Mouse (Mus musculus): Measurements from ENCODE around the gene Snn. TPM values are rescaled to one million over a fixed set of nuclear protein-coding genes. Genes with fewer than 3 reads are reported as not detected.
"Not testable (repeated sequence)": the region's sequence is repeated elsewhere in the genome, so short reads cannot be mapped to it uniquely, and the experiment has no call there.

The Snn gene
- 145 TPM in 2 replicates for polyA plus RNA-seq (2015; fragmentation: Nextera tagmentation; extraction: Ambion mirVana)

- Histone ChIP-seq H3K27me3 (no peaks in the 10 kb centered on the region), H3K4me3 (no peak within 1 kb of the TSS), H3K4me1 (replicated peaks) (peaks cover 32% of the 10 kb centered on the region), H3K9ac (no peak within 1 kb of the TSS), H3K36me3 (no peaks in the 10 kb centered on the region), H3K9me3 (no peaks in the 10 kb centered on the region), H3K27ac (no peak within 1 kb of the TSS), H3K4me2 (no peak within 1 kb of the TSS)
- WGBS, result 82% methylated on average over 4 of the region's 4 CpGs
- no peak for ATAC-seq (ENCODE audit: low FRiP score)
These were observed at the start of gene Snn for GRCm38 (mm10) chr16:11060645-11061044. TSS of gene Snn (plus strand) at chr16:11060945.

- Histone ChIP-seq H3K9ac (no peak overlapping the region), H3K9me3 (no peaks in the 10 kb centered on the region), H3K4me3 (no peak overlapping the region), H3K36me3 (no peaks in the 10 kb centered on the region), H3K4me1 (replicated peaks) (peaks cover 31% of the 10 kb centered on the region), H3K27me3 (no peaks in the 10 kb centered on the region), H3K27ac (no peak overlapping the region), H3K4me2 (no peak overlapping the region)
- no peak for ATAC-seq (ENCODE audit: low FRiP score)
- 76% methylated on average over 2 of the region's 2 CpGs for WGBS
These were observed 49.5 kb upstream of the Snn start for GRCm38 (mm10) chr16:11011206-11011605.

- peak overlapping the region; percentile 52 for H3K27ac ChIP-seq
- H3K36me3 ChIP-seq, result no peaks in the 10 kb centered on the region
- no peak overlapping the region for H3K4me2 ChIP-seq
- no peak overlapping the region for H3K9ac ChIP-seq
- peaks cover 31% of the 10 kb centered on the region for H3K4me1 ChIP-seq (replicated peaks)
- WGBS, result 91% methylated on average over 4 of the region's 4 CpGs
- no peaks in the 10 kb centered on the region for H3K9me3 ChIP-seq
- no peak for ATAC-seq (ENCODE audit: low FRiP score)
- no peak overlapping the region for H3K4me3 ChIP-seq
- no peaks in the 10 kb centered on the region for H3K27me3 ChIP-seq
These were observed 48.8 kb upstream of the Snn start for GRCm38 (mm10) chr16:11011939-11012338.

GRCm38 (mm10) chr16:11012571-11013463 lies 47.9 kb upstream of the Snn start:
- H3K36me3 ChIP-seq, result no peaks in the 10 kb centered on the region
- WGBS, result 69% methylated on average over 11 of the region's 11 CpGs
- H3K4me3 ChIP-seq, result no peak overlapping the region
- no peaks in the 10 kb centered on the region for H3K9me3 ChIP-seq
- H3K4me2 ChIP-seq, result no peak overlapping the region
- H3K27me3 ChIP-seq, result no peaks in the 10 kb centered on the region
- H3K9ac ChIP-seq, result no peak overlapping the region
- peak; percentile 61; the same call in 1 of the 2 replicates for ATAC-seq (ENCODE audit: low FRiP score)
- peak overlapping the region; percentile 52 for H3K27ac ChIP-seq
- H3K4me1 ChIP-seq (replicated peaks), result peaks cover 26% of the 10 kb centered on the region

- not testable (repeated sequence) for H3K27ac ChIP-seq; H3K9me3 ChIP-seq; H3K9ac ChIP-seq; H3K4me3 ChIP-seq; H3K4me2 ChIP-seq; H3K36me3 ChIP-seq; H3K27me3 ChIP-seq; ATAC-seq (ENCODE audit: low FRiP score)
- H3K4me1 ChIP-seq (replicated peaks), result peaks cover 18% of the 10 kb centered on the region
- WGBS, result 94% methylated on average over 14 of the region's 19 CpGs
These were observed 47.1 kb upstream of the Snn start for GRCm38 (mm10) chr16:11013464-11014147.

GRCm38 (mm10) chr16:11014407-11014806 lies 46.3 kb upstream of the Snn start:
- no peak overlapping the region for H3K4me2 ChIP-seq
- no peak overlapping the region for H3K4me3 ChIP-seq
- no peaks in the 10 kb centered on the region for H3K9me3 ChIP-seq
- H3K27ac ChIP-seq, result no peak overlapping the region
- H3K27me3 ChIP-seq, result no peaks in the 10 kb centered on the region
- no peak overlapping the region for H3K9ac ChIP-seq
- WGBS, result 93% methylated on average over 3 of the region's 3 CpGs
- H3K36me3 ChIP-seq, result no peaks in the 10 kb centered on the region
- H3K4me1 ChIP-seq (replicated peaks), result peaks cover 13% of the 10 kb centered on the region
- no peak for ATAC-seq (ENCODE audit: low FRiP score)

- WGBS, result 85% methylated on average over 4 of the region's 4 CpGs
- no peak overlapping the region for H3K4me3 ChIP-seq
These were observed 44.4 kb upstream of the Snn start for GRCm38 (mm10) chr16:11016353-11016752.

GRCm38 (mm10) chr16:11017807-11018595 lies 42.7 kb upstream of the Snn start:
- peaks cover 4% of the 10 kb centered on the region; the same call in 1 of the 2 replicates for H3K4me1 ChIP-seq (replicated peaks)
- no peak overlapping the region for H3K4me2 ChIP-seq
- H3K36me3 ChIP-seq, result no peaks in the 10 kb centered on the region
- no peaks in the 10 kb centered on the region for H3K9me3 ChIP-seq
- no peak overlapping the region for H3K9ac ChIP-seq
- H3K4me3 ChIP-seq, result no peak overlapping the region
- ATAC-seq (ENCODE audit: low FRiP score), result no peak
- no peaks in the 10 kb centered on the region for H3K27me3 ChIP-seq
- 62% methylated on average over 11 of the region's 11 CpGs for WGBS
- no peak overlapping the region for H3K27ac ChIP-seq

More at GRCm38 (mm10) chr16:11016353-11016752, 44.4 kb upstream of the Snn start:
- no peaks in the 10 kb centered on the region for H3K27me3 ChIP-seq
- peaks cover 13% of the 10 kb centered on the region for H3K4me1 ChIP-seq (replicated peaks)
- H3K9ac ChIP-seq, result no peak overlapping the region
- H3K27ac ChIP-seq, result no peak overlapping the region
- H3K9me3 ChIP-seq, result no peaks in the 10 kb centered on the region
- H3K4me2 ChIP-seq, result no peak overlapping the region
- no peaks in the 10 kb centered on the region for H3K36me3 ChIP-seq
- no peak for ATAC-seq (ENCODE audit: low FRiP score)

- Histone ChIP-seq H3K4me3 (no peak overlapping the region), H3K4me2 (no peak overlapping the region), H3K9ac (no peak overlapping the region), H3K4me1 (replicated peaks) (peaks cover 3% of the 10 kb centered on the region; the same call in 1 of the 2 replicates), H3K9me3 (no peaks in the 10 kb centered on the region), H3K36me3 (no peaks in the 10 kb centered on the region), H3K27me3 (no peaks in the 10 kb centered on the region), H3K27ac (peak overlapping the region; percentile 44; the same call in 1 of the 2 replicates)
- 59% methylated on average over 3 of the region's 3 CpGs for WGBS
- ATAC-seq (ENCODE audit: low FRiP score), result peak; percentile 77
These were observed 39.2 kb upstream of the Snn start for GRCm38 (mm10) chr16:11021403-11022112.

- Histone ChIP-seq H3K9ac (no peak overlapping the region), H3K4me2 (no peak overlapping the region), H3K27me3 (no peaks in the 10 kb centered on the region), H3K9me3 (no peaks in the 10 kb centered on the region), H3K4me3 (no peak overlapping the region), H3K36me3 (no peaks in the 10 kb centered on the region), H3K27ac (no peak overlapping the region), H3K4me1 (replicated peaks) (peaks cover 3% of the 10 kb centered on the region; the same call in 1 of the 2 replicates)
- WGBS, result 91% methylated on average over 4 of the region's 4 CpGs
- peak; percentile 43; the same call in 1 of the 2 replicates for ATAC-seq (ENCODE audit: low FRiP score)
These were observed 38.6 kb upstream of the Snn start for GRCm38 (mm10) chr16:11022113-11022489.

- no peak for ATAC-seq (ENCODE audit: low FRiP score)
- H3K4me2 ChIP-seq, result no peak overlapping the region
- no peak overlapping the region for H3K9ac ChIP-seq
- no peak overlapping the region for H3K27ac ChIP-seq
- peaks cover 3% of the 10 kb centered on the region; the same call in 1 of the 2 replicates for H3K4me1 ChIP-seq (replicated peaks)
- no peak overlapping the region for H3K4me3 ChIP-seq
- H3K27me3 ChIP-seq, result no peaks in the 10 kb centered on the region
- WGBS, result 93% methylated on average over 5 of the region's 5 CpGs
- H3K36me3 ChIP-seq, result no peaks in the 10 kb centered on the region
- no peaks in the 10 kb centered on the region for H3K9me3 ChIP-seq
These were observed 37.1 kb upstream of the Snn start for GRCm38 (mm10) chr16:11023618-11024017.

Measured in hindbrain, embryonic 13.5 days (tissue).